Mouse (Mus musculus) bone marrow, adult 2 months (tissue): Measurements from ENCODE around the gene Hnrnpa2b1. TPM values are rescaled to one million over a fixed set of nuclear protein-coding genes. Genes with fewer than 3 reads are reported as not detected.

ENCODE experiments used
- H3K27ac ChIP-seq: fragments of 200-500 bp; 2 replicates; pipeline ENCODE4 v1.5.1; 2012; ENCODE audit warnings: low read depth, mild to moderate bottlenecking, control low read depth, inconsistent platforms, low read length; ENCODE audit not compliant: control insufficient read depth, poor library complexity, insufficient read depth
- H3K4me1 ChIP-seq: fragments of 200-500 bp; 2 replicates; pipeline ENCODE4 v1.6.1; 2011; ENCODE audit warnings: low read length; ENCODE audit not compliant: control insufficient read depth, insufficient read depth
- H3K4me3 ChIP-seq: fragments of 200-500 bp; replicated peaks from 2 replicates; pipeline ENCODE3; 2011; ENCODE audit warnings: mild to moderate bottlenecking, low read depth, low read length, control low read depth; ENCODE audit not compliant: control insufficient read depth
- CTCF ChIP-seq: fragments of 200-500 bp; IDR thresholded peaks from 2 replicates; pipeline ENCODE4 v1.5.1; 2011; ENCODE audit warnings: low read length, control low read depth; ENCODE audit not compliant: control insufficient read depth, insufficient read depth
- POLR2A ChIP-seq: fragments of 200-500 bp; IDR thresholded peaks from 2 replicates; pipeline ENCODE4 v1.6.1; 2011; ENCODE audit warnings: low read depth, mild to moderate bottlenecking, control low read depth, low read length, borderline replicate concordance; ENCODE audit not compliant: control insufficient read depth
- WGBS: fragments of 180-500 bp; shearing (Covaris S2); methylation state at CpG from one replicate; pipeline ENCODE4 v1.1.7; 2018; 5-methylcytosine and 5-hydroxymethylcytosine counted together
- polyA plus RNA-seq: library from polyadenylated mRNA; stranded (reverse); fragments of >200 nt; gene quantifications from 2 replicates; pipeline ENCODE4 v1.2.4, GENCODE M21; 2011; ENCODE audit warnings: low replicate concordance; ENCODE audit not compliant: missing spikeins, insufficient read depth, insufficient read length

Hnrnpa2b1 gene
- polyA plus RNA-seq, 1 experiment = 1,239 TPM

- H3K4me1 ChIP-seq = no peaks in the 10 kb centered on the region; the same call in 1 of the 2 replicates
- TF ChIP-seq CTCF (no peak), POLR2A (no peak)
- no peak overlapping the region for H3K4me3 ChIP-seq
- 81% methylated on average over 9 of the region's 9 CpGs for WGBS
- no peak overlapping the region for H3K27ac ChIP-seq
Measured at GRCm38 (mm10) chr6:51438826-51439330, 30.8 kb downstream of the Hnrnpa2b1 start.

- 78% methylated on average over 4 of the region's 4 CpGs for WGBS
- TF ChIP-seq CTCF = no peak
- TF ChIP-seq POLR2A = no peak
- H3K27ac ChIP-seq = no peak overlapping the region
- no peak overlapping the region for H3K4me3 ChIP-seq
- peaks cover 1% of the 10 kb centered on the region for H3K4me1 ChIP-seq
Measured at GRCm38 (mm10) chr6:51437665-51438064, 32.0 kb downstream of the Hnrnpa2b1 start.

GRCm38 (mm10) chr6:51434270-51434669 lies 35.4 kb downstream of the Hnrnpa2b1 start:
- WGBS = 48% methylated on average over 7 of the region's 7 CpGs
- TF ChIP-seq CTCF (no peak), POLR2A (no peak)
- Histone ChIP-seq H3K4me1 (peaks cover 1% of the 10 kb centered on the region), H3K4me3 (no peak overlapping the region), H3K27ac (no peak overlapping the region)

GRCm38 (mm10) chr6:51432535-51433397 lies 36.9 kb downstream of the Hnrnpa2b1 start, which contains the start of gene Nfe2l3:
Gene Nfe2l3, plus strand, starts transcription at chr6:51432670.
- Histone ChIP-seq H3K4me3 (no peak within 1 kb of the TSS), H3K27ac (no peak within 1 kb of the TSS), H3K4me1 (peaks cover 1% of the 10 kb centered on the region)
- TF ChIP-seq CTCF = no peak
- 2% methylated on average over 74 of the region's 74 CpGs for WGBS

- no peak overlapping the region for H3K27ac ChIP-seq
- TF ChIP-seq POLR2A = no peak
- TF ChIP-seq CTCF = no peak
- H3K4me1 ChIP-seq = no peaks in the 10 kb centered on the region
- no peak overlapping the region for H3K4me3 ChIP-seq
- WGBS = 69% methylated on average over 2 of the region's 2 CpGs
Measured at GRCm38 (mm10) chr6:51424537-51424936, 45.2 kb downstream of the Hnrnpa2b1 start.

GRCm38 (mm10) chr6:51423466-51424122 lies 46.1 kb downstream of the Hnrnpa2b1 start:
- Histone ChIP-seq H3K27ac (no peak overlapping the region), H3K4me1 (no peaks in the 10 kb centered on the region), H3K4me3 (no peak overlapping the region)
- TF ChIP-seq CTCF (no peak), POLR2A (no peak)
- WGBS = 50% methylated on average over 11 of the region's 11 CpGs

GRCm38 (mm10) chr6:51417306-51417936 lies 52.3 kb downstream of the Hnrnpa2b1 start:
- no peak for TF ChIP-seq POLR2A
- no peak for TF ChIP-seq CTCF
- H3K4me3 ChIP-seq = no peak overlapping the region
- no peaks in the 10 kb centered on the region for H3K4me1 ChIP-seq
- WGBS = 75% methylated on average over 4 of the region's 4 CpGs
- no peak overlapping the region for H3K27ac ChIP-seq

GRCm38 (mm10) chr6:51416433-51416832 lies 53.3 kb downstream of the Hnrnpa2b1 start:
- TF ChIP-seq POLR2A (no peak), CTCF (no peak)
- H3K27ac ChIP-seq = no peak overlapping the region
- WGBS = 78% methylated on average over 1 of the region's 1 CpGs
- no peak overlapping the region for H3K4me3 ChIP-seq
- H3K4me1 ChIP-seq = no peaks in the 10 kb centered on the region

Other genes starting within 250 kb of the Hnrnpa2b1 start
- not detected in 2 replicates for gene Nfe2l3, start 37.2 kb downstream of the Hnrnpa2b1 start, polyA plus RNA-seq
- 96.2 and 134 TPM in 2 replicates for gene Cbx3, start 466 bp upstream of the Hnrnpa2b1 start, polyA plus RNA-seq
- 13.7 and 18.5 TPM in 2 replicates for gene Snx10, start 54.0 kb upstream of the Hnrnpa2b1 start, polyA plus RNA-seq